Mouse (Mus musculus): ENCODE measurements around the gene Rbfox3.

- TF ChIP-seq POLR2A (IDR thresholded peaks at IDR 0.05; ENCODE audit: borderline replicate concordance, low read depth, low read length) (no peak), CTCF (IDR thresholded peaks at IDR 0.05; ENCODE audit: low read depth, low read length) (no peak)
Measured at GRCm38 (mm10) chr11:118791391-118791790, 120.0 kb downstream of the Rbfox3 start.

All from bone marrow macrophage, adult 2 months (primary cell).